Mouse (Mus musculus) spleen, postnatal 4 days (tissue): ENCODE data around the gene Casp8.
"Not testable (repeated sequence)": the region's sequence is repeated elsewhere in the genome, so short reads cannot be mapped to it uniquely, and the experiment has no call there.

ENCODE experiments used
- DNase-seq, 2 experiments: peaks; one replicate each; pipeline ENCODE4 v3.0.0; 2022; ENCODE audit warnings: low spot score in 2 of 2

Gene Casp8

DNA sequence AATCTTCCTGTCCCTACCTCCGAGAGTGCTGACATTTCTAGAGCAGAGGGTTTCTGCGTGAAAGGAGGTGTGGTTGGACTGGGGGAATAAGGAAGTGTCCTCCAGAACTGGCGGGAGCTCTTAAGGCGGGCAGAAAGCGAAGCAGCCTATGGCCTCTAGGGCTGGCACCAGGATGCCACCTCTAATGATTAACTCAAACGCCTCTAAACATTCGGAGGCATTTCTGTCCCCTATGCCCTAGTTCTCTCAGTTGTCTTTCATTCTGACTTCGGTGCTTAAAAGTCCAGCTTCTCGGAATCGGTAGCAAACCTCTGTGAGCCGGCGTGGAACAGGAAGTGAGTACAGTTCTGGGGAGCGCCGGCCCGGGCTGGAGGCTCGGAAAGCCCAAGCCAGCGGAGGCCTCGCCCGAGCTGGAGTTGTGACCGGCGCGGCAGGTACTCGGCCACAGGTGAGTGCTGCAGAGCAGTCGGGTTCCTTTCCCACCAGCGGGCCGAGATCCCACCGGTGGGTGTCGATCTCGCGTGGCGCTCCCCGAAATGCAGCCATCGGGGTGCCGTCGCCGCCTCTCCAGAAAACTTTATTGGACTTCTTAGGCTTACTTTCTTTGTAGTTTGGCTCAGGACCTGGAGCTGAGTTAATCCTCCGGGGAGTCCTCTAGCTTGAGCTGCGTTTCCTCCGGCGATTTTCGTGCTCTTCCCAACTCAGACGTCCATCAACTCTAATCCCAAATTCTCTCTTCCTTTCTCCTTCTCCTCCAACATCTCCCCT lies at the start of gene Casp8:
Gene Casp8, plus strand, starts transcription at position 84 of the 768 bp plus-strand sequence.
- peak; percentile 56 to 79 for DNase-seq

DNA sequence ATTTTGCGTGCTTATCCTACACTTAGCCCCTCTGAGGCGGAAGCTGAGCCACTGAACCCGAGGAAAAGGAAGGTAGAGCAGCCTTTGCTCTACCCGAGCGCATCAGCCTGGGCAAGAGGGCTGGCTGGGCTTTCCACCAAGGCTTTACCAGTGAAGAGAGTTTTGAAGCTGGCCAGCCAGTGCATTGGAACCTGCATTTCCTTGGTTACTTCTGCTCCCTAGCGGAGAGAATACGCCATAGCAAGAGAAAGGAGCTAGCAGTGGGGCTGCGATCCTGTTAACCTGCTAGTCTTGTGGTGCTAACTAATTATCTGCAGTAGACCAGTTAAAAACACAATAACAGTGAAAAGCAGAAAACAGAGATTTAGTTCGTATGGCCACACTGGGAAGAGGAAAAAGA lies 48.3 kb upstream of the Casp8 start:
- peak in 1 of 2 experiments; percentile 23 for DNase-seq

DNA sequence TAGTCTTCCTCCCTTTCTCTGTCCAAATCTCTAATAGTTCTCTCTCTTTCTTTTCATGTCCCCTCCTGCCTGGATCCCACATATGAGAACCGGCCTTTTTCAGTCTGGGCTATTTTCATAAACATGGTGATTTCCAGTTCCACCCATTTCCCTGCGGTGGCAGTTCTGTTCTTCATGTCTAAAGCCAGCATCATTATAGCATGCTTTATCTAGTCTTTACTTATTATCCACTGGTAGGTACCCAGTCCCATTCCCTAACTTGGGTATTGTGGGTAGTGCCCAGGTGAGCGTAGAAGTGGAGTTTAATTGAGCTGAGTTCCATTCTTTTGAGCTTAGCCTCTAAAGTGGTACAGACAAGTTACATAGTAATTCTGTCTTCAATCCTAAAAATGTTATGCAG lies 35.7 kb upstream of the Casp8 start:
- DNase-seq = no peak

DNA sequence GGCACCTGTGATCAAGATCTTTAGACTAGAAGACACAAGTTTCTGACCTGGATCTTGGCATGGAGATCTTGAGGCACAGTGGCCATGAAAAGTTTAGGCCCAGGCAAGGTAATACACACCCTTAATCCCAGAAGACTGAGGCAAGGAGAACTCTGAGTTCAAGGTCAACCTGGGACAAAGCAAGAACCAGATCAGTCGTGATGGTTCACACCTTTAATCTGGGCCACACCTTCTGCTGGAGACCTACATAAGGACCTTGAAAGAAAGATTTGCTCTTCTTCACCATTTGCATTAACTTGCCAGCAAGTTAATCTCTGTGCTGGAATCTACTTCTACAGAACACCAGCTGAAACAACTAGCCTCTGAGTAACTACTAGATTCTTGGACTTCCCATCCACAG lies 34.6 kb upstream of the Casp8 start:
- no peak for DNase-seq

DNA sequence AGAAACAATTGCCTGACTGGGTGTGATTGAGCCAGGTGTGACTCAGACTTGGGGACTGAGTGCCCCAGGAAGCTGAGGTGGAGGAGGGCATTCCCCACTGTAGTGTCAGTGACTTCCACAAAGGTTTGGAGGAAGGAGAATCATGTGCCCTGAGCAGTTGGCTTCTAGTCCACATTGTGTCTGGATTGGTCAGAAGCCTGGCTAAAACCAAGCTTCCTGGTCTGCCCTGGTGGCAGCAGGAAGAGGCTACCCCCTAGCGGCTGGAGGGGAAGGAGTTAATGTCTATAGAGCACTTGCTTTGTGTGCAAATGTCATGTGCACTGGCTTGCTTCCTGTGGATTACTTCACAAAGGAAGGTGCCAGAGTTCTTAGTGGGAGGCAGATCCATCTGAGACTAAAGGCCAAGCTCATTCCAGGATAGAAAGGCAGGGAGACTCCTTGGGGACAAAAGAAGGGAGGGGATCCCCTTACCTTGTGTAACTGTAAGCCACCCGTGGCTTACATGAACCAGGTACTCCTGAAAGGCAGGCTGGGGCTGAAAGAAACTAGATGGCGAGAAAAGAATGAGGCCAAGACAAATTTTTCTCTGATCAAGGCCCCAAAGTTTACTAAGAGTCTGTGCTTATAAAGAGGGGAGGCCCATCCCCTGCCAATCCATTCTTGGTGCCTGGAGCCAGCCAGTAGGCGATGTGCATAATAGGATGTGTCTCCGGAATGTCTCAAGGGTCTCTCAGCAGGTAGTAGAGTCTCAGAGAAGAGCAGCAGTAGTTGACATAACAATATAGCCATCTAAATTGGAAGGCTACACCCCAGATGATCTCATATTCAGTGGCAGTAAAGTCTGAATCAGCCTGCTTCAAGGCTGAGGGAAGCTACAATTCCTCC lies 33.5 kb upstream of the Casp8 start:
- peak; percentile 27 to 58 for DNase-seq

DNA sequence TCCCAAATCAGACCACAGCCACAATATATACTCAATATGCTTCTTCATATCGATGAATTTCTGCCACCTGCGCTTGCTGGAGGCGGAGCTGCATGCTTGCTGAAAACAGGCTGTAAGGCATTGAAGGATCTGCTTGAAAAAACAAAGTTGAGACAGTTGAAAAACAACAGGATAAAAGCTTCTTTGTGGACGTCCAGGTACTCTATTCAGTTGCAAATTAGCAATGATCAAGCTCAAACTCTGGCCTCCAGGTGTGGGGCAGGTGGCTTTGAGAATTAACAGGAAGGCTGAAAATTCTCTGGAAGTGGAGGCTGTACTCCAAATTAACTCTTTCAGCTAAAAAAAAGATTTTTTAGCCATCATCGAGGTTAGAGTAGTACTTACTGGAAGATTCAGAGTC lies 32.6 kb upstream of the Casp8 start:
- DNase-seq = no peak

DNA sequence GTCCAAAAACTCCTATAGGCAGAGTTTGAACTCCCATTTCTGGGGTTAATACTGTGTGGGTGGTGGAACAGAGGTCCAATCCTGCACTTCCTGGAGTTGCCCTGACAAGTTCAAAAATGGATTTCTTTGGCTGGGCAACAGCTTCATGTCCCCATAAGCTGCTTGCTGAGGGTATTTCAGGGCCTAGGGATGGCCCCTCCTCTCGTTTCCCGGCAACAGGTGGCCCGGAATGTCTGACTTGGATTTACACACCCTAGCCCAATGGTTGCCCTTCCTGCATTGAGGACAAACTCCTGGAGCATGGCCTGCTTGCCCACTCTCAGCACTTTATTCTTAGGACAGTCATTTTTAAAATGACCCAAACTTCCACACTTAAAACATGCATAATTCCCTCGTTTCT lies 28.7 kb upstream of the Casp8 start:
- DNase-seq = not testable (repeated sequence)

DNA sequence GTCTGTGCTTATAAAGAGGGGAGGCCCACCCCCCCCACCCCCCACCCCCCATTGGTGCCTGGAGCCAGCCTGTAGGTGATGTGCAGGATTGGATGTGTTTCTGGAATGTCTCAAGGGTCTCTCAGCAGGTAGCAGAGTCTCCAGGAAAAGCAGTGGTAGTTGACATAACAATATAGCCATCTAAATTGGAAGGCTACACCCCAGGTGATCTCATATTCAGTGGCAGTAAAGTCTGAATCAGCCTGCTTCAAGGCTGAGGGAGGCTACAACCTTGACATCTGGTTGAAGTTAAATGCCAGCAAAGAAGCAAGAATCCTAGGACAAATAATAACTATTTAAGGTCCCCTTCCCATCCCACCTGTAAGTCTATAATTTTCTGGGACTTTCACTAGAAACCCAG lies 26.0 kb upstream of the Casp8 start:
- DNase-seq = no peak

DNA sequence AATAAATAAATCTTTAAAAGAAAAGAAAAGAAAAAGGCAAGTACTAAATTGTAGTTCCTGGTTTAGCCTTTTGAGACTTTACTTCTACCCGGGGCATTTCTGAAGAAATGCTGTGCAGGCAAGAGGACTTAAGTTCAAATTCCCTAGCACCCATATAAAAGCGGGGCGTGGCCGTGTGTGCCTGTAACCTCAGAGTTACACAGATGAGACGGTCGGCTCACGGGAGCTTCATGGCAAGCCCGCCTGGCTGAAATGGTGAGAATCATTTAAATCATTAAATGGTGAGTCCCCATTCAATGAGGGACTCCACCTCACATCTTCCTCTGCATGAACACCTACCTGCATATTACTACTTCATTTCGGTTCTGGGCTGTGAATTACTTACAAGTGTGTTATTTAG lies 25.5 kb upstream of the Casp8 start:
- DNase-seq = peak in 1 of 2 experiments; percentile 55

DNA sequence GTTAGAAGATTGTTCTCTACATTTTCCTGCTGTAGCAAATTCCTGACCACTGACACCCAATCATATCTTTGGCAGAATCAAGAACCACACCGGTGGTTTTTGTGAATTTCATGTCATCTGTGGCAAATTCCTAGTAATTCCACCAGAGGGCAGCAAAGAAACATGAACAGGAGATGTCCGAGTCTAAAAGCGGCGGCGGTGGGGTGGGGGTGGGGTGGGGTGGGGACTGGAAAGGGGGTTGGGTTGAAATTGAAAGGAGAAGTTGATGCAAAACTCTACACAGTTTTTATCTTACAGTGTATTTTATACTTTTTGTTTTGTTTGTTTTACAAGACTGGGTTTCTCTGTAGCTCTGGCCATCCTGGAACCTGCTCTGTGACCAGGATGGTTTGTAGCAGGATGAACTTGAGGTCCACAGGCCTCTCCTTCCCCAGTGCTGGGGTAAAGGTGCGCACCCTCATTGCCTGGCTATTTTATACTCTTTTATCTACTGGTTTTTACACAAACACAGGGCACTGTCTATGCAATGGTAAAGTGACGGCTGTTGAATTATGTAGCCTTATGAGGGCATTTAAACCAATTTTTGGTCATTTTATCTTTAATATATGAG lies 25.0 kb upstream of the Casp8 start:
- DNase-seq = peak; percentile 47 to 71

DNA sequence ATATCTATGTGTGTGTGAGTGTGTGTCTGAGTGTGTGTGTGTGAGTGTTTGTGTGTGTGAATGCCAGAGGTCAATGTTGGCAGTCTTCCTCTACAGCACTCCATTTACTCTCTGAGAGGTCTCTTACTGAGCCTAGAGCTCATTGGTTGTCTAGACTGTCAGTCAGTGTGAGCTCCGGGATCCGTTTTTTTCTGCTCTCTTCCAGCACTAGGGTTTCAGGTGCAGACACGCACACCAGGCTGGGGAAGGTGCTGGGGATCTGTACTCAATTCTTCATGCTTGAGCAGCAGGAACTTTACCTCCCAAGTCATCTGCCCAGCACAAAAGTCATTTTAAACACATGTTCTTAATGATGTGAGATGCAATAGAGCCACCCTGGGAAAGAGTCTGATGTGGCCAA lies 23.1 kb upstream of the Casp8 start:
- DNase-seq = peak in 1 of 2 experiments; percentile 51

DNA sequence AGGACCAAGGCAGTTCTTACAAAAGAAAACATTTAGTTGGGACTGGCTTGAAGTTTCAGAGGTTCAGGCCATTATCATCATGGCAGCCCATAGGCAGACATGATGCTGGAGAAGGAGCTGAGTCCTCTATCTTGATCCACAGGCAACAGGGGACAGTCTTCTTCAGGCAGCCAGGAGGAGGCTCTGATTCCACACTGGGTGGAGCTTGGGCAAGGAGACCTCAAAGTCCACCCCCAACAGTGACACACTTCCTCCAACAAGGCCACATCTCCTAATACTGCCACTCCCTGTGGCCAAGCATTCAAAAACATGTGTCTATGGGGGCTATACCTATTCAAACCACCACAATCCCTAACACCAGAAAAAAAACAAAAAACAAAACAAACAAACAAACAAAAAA lies 21.9 kb upstream of the Casp8 start:
- peak in 1 of 2 experiments; percentile 54 for DNase-seq

DNA sequence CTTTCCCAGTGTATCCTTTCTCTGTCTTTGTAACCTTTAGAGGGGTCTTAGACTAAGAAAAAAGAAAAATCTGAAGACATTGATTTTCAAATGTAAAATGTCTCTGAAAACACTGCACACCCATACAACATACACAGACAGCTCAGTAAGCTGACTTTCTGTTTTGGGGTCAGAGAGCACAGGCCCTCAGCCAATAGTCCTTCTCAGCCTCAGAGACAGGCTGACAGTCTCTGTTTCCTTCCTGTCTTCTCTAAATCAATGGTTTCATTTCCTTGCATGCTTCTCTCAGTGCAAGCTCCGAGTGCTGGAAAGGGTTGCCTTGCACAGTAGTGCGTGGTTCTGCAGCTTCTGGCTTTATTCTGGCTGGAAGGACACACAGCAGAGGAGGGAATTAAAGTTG lies 21.3 kb upstream of the Casp8 start:
- DNase-seq = peak in 1 of 2 experiments; percentile 59

DNA sequence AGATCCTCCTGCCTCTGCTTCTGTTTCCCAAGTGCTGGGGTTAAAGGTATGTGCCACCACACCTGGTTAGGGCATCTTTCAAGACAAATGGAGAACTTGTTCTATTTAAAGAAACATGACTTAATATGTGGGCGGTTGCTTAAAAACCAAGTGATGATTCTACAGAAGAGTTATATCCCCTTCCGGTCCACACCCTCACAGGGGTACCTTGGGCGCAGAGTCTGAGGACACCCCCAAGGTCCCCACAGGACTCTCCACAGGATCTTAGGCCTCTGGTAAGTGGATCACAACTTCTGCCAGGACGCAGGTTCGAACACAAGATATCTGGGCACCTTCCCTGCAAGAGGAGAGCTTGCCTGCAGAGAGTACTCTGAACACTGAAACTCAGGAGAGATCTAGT lies 19.8 kb upstream of the Casp8 start:
- peak in 1 of 2 experiments; percentile 51 for DNase-seq

DNA sequence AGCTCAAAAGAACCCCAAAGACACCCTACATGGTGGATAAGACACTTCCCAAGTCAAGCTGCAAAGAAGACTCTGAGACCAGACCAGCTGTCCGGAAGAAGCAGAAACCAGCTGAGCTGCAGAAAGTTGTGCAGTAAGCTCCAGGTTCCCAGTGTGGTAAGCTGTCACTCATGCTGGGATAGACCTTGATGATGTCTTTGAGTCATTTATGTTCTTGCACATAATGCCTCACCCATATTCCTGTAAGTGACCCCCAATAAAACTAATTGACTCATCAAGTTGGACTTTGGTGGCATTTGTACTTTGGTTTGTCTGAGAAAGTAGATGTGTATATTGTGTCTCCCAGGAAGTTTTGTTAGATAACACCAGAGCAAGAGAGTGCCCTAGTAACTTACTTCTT lies 17.6 kb upstream of the Casp8 start:
- no peak for DNase-seq

DNA sequence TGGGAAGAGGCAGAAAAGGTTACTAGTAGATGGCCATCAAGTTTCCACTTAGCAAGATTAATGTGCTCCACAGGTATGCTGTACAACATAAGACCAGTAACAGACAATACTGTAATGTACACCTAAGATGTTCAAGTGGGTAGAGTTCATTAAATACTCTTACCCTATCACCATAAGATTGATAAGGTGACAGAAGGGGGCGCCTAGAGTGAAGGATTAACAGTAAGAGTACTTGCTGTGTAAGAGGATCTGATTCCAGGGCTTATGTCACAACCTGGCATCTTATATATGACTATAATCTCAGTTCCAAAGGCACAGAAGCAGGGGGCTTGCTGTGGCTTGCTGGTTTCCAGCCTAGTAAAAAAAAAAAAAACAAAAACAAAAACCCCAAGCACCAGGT lies 16.9 kb upstream of the Casp8 start:
- DNase-seq = peak in 1 of 2 experiments; percentile 48

DNA sequence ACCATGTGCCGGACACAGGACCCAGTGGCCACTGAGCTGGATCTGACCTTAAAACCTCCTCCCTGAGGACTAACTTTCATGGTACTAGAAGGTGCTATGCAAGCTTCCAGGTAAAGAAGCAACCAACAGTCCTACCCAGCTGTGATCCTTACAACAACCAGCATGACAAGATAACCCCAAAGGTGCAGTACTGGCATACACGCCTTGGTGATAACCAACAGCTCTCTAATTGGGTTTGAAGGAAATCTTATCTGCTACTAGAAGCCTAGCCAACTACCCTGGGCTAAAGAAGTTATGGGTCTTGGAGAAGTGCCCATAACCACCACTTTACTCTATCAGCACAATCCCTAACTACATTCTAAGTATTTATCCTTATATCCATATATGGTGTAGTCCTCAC lies 8.9 kb upstream of the Casp8 start:
- DNase-seq = no peak

DNA sequence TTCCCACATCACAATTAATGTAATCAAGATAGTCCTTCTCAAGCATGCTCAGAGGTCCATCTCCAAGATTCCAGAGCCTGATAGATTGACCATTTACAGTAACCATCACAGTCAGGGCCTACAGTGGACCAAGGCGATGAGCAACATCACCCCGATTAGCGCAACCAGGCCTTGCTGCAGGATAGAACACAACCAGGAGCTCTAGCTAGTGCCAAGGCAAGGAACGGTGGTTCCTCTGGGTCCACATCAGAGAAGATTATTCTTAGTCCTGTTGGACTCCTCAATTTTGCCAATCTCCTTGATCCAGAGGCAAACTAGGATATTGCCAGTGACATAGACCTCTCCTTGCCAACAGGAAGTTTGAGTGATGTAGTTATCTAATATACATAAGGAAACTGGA lies 6.8 kb upstream of the Casp8 start:
- peak in 1 of 2 experiments; percentile 50 for DNase-seq

DNA sequence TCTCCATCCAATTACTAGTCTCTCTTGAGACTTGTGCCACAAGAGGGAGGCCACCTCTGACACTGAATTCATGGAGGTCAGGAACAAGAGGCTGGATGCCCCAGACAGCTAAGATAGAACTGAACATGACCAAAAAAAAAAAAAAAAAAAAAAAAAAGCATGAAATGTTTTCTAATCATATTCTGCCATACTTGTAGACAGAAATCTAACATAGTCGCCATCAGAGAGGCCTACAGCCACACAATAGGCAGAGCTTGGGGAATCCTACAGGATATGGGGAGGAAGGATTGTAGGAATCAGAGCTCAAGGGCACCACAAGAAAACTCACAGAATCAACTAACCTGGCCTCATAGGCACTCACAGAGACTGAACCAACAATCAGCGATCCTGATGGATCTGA lies 469 bp upstream of the Casp8 start:
- no peak for DNase-seq

DNA sequence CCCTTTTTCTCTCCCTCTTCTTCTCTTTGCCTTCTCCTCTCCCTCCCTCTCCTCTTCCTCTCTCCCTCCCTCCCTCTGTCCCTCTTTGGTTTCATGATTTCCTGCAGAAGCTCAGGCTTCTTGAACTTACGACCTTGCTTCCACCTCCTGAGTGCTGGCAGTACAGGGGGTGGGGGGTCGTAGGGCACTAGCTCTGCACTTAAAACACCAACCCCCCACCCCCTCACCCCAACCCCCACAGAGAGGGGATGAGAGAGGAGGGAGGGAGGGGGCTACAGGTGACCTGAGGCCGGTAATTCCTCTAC lies 837 bp downstream of the Casp8 start:
- DNase-seq = peak in 1 of 2 experiments; percentile 55

DNA sequence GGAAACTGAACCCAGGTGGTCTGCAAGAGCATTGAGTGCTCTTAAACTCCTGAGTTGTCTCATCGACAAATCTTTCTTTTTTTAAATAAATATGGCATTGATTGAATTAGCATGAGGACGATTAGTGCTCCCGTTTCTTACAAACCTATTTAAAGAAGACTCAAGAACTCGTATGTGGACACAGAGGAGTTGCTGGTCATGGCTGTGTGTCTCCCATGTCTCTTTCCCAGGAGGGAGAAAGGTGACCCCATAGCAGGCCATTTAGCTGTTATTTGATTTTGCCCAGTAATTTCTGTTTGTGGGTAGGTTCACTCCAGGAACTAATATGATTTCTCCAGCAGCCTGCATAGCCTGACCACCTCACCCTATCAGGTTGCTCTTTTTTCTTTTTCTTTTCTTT lies 1.7 kb downstream of the Casp8 start:
- no peak for DNase-seq

DNA sequence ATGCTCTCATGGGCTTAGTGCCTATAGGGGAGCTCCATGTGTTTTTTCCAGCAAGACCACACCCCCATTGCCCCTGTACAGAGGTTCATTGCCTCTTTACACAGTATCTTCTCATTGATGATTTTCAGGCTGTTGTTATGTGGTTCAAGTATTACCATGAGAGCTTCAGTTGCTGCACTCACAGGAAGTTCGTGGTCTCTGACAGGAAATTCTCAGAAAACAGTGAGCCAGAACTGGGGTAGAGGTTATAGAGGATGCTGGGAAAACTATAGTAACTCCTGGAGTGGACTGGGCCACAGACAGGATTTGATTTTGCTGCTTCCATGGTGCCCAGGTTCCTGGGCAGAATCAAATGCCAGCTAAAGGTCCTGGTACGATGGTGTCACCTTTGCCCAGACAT lies 2.2 kb downstream of the Casp8 start:
- DNase-seq = no peak

DNA sequence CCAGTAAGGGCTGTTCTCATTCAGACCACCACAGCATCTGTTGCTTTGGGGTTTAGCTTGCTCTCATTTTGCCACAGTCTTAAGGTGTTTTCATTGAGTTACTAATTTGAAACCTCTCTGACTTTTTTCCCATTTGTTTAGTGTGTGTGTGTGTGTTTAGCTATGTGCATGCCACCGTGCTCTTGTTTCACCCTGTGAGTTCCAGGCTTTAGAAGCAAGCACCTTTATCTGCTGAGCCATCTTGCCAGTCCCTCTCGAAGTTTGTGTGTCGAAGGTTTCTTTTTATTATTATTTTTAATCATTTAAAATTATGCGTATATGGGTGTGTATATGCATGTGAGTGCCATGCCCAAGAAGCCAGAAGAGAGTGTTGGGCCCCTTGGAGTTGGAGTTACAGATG lies 3.7 kb downstream of the Casp8 start:
- DNase-seq = no peak
